Mouse (Mus musculus) midbrain, embryonic 13.5 days (tissue): ENCODE measurements around the gene Abi3. TPM values are rescaled to one million over a fixed set of nuclear protein-coding genes. Genes with fewer than 3 reads are reported as not detected.

Experiments
- polyA plus RNA-seq: library from polyadenylated mRNA; unstranded; fragments of >200 nt; fragmentation: Nextera tagmentation; extraction: Ambion mirVana; gene quantifications from 2 replicates; pipeline ENCODE4 v1.2.1, GENCODE M21; 2015

Abi3 gene
- polyA plus RNA-seq, 1 experiment from 2014 or later, result 1.6 TPM

Other genes with a start within 250 kb of the Abi3 start
- 168 and 179 TPM in 2 replicates for gene Phb, start 175.5 kb downstream of the Abi3 start, polyA plus RNA-seq
- gene Zfp652, start 129.8 kb downstream of the Abi3 start, polyA plus RNA-seq, result 29.0 and 32.1 TPM in 2 replicates
- gene B130006D01Rik, start 118.9 kb downstream of the Abi3 start, polyA plus RNA-seq, result 1.5 and 2.0 TPM in 2 replicates
- not detected in 2 replicates for gene Phospho1, start 18.0 kb downstream of the Abi3 start, polyA plus RNA-seq
- gene Gngt2, start 5.3 kb downstream of the Abi3 start, polyA plus RNA-seq, result 2.7 and 3.8 TPM in 2 replicates
- not detected in 2 replicates for gene B4galnt2, start 72.4 kb upstream of the Abi3 start, polyA plus RNA-seq
- 40.2 and 40.6 TPM in 2 replicates for gene Igf2bp1, start 163.5 kb upstream of the Abi3 start, polyA plus RNA-seq
- gene Gip, start 182.1 kb upstream of the Abi3 start, polyA plus RNA-seq, result not detected in 2 replicates
- gene Snf8, start 192.4 kb upstream of the Abi3 start, polyA plus RNA-seq, result 133 and 142 TPM in 2 replicates
- gene Ube2z, start 222.9 kb upstream of the Abi3 start, polyA plus RNA-seq, result 28.9 and 34.0 TPM in 2 replicates
- gene Atp5g1, start 233.2 kb upstream of the Abi3 start, polyA plus RNA-seq, result 423 and 443 TPM in 2 replicates